Mouse (Mus musculus) embryonic fibroblast, embryonic 13.5 days (primary cell): Measurements from ENCODE around the gene Asprv1. TPM values are rescaled to one million over a fixed set of nuclear protein-coding genes. Genes with fewer than 3 reads are reported as not detected.
A peak's percentile ranks its signal among the peaks of the same experiment; 100 is the strongest.

Source experiments
- H3K27ac ChIP-seq: 2 replicates; pipeline ENCODE4 v1.5.1; 2012; ENCODE audit warnings: low read length, control low read depth, inconsistent platforms; ENCODE audit not compliant: insufficient read depth
- H3K4me1 ChIP-seq: 2 replicates; pipeline ENCODE4 v1.6.1; 2011; ENCODE audit warnings: low read length; ENCODE audit not compliant: control insufficient read depth, insufficient read depth
- H3K4me3 ChIP-seq: 2 replicates; pipeline ENCODE4 v1.5.1; 2011; ENCODE audit warnings: mild to moderate bottlenecking, control low read depth, low read length; ENCODE audit not compliant: insufficient read depth
- CTCF ChIP-seq: IDR thresholded peaks from 2 replicates; pipeline ENCODE4 v1.5.1; 2011; ENCODE audit warnings: mild to moderate bottlenecking, control low read depth, low read length, moderate library complexity, borderline replicate concordance; ENCODE audit not compliant: insufficient read depth
- POLR2A ChIP-seq: IDR thresholded peaks from 2 replicates; pipeline ENCODE4 v1.6.1; 2011; ENCODE audit warnings: low read depth, mild to moderate bottlenecking, control low read depth, low read length, moderate library complexity
- polyA plus RNA-seq: library from polyadenylated mRNA; stranded (reverse); fragments of >200 nt; gene quantifications from 2 replicates; pipeline ENCODE4 v1.2.4, GENCODE M21; 2011; ENCODE audit warnings: low read depth; ENCODE audit not compliant: missing spikeins, insufficient read length

Asprv1 gene
- polyA plus RNA-seq, 1 experiment = not detected

DNA sequence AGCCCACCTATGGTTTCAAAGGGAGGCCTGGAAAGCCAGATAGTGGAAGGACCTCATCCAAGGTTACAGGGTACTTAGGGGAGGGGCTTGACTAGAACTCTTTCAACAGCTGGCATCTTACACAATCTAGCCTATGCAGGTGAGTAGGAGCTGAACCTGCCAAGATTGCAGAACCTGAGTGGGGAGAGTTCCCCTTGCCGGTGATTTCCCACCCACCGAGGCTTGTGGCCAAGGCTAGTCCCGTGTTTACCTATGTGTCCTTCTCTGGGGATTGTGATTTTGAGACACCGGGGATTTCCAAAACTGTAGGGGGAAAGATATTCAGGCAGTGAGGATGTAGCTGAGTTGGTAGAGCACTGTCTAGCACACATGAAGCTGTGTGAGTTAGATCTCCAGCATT, 12.7 kb upstream of the Asprv1 start:
- Histone ChIP-seq H3K27ac (no peak overlapping the region), H3K4me1 (no peaks in the 10 kb centered on the region), H3K4me3 (no peak overlapping the region)
- TF ChIP-seq CTCF (no peak), POLR2A (no peak)

DNA sequence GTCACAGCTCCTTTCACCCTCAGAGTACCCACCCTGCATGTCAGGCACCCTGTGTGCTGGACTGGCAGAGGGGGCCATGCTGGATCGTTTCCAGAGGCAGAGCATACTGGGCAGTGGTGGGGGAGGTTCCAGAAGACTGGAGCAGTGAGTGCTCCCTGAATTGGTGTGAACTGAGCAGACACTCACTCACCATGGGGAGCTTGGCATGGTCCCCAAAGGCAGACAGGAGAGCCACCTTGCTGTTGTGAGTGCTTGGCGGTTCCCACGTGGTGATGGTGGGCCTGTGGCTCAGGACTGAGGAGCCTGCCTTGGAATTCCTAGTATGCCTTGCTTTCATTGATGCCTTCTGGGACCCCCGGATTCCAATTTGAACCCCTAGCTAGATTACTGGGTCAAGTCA, 4.8 kb upstream of the Asprv1 start:
- TF ChIP-seq POLR2A = no peak
- no peak for TF ChIP-seq CTCF
- no peaks in the 10 kb centered on the region; the same call in 1 of the 2 replicates for H3K4me1 ChIP-seq
- no peak overlapping the region for H3K27ac ChIP-seq
- H3K4me3 ChIP-seq = no peak overlapping the region

DNA sequence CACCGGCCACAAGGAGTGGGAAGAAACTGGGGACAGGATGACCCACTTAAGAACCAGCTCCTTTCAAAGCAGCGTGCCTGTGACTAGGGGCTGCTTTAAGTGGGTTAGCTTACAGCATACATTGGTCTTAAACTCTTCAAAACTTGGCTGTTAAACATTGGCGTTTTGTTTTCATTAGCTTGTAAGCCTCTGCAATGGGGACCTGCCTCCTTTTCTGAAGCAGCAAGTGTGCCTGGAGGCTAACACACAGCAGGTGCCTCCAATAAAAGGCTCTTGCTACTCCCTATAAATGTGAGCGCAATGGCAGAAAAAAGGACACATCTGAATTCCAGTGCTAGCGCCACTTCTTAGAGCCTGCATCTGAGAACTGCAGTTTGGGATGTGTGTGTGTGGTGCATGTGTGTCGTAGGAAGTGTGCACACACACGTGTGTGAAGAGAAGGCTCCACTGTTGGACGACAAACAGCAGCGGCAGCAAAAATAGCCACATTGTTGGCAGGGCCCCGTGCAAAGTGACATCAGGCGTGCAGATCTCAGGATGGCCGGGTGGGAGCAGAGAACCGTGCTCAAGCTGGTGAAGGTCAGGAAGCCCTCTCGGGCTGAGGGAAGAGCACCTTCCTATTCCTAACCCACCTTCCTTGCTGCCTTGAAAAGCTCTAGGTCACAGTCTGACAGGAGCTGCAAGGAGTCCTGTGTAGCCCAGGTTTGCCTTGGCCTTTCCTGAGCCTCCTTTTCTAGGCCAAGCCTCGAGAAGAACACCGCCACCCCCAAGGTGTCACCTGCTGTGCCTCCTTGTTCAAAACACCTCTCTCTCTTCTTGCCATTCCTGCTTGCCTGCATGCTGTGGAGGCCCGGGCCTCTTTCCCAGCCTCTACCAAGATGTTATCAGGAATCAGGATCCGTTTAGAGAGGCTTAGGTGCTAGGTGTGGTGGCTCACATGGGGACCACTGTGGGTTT, 3.6 kb upstream of the Asprv1 start:
- TF ChIP-seq POLR2A = no peak
- no peak for TF ChIP-seq CTCF
- Histone ChIP-seq H3K4me1 (no peaks in the 10 kb centered on the region; the same call in 1 of the 2 replicates), H3K27ac (no peak overlapping the region), H3K4me3 (no peak overlapping the region)

DNA sequence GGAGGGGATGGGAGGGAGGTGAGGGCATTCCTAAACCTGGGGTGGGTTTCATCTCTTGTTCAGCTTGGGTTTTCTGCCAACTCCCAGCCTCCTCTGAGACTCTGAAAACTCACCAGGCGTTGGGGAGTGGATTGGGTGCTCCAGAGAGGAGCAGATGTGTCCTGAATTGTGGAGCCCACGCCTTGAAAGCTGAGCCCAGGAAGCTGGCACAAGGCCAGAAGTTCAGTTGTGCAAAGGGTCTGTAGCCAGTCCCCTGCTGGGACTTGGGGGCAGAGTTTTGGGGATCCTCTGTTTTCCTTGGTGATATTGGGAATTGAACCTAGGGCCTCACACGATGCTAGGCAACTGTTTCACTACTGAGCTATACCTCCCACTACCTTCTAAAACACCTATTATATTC, 2.2 kb downstream of the Asprv1 start:
- no peak overlapping the region for H3K27ac ChIP-seq
- TF ChIP-seq POLR2A (no peak), CTCF (no peak)
- no peaks in the 10 kb centered on the region; the same call in 1 of the 2 replicates for H3K4me1 ChIP-seq
- no peak overlapping the region for H3K4me3 ChIP-seq

DNA sequence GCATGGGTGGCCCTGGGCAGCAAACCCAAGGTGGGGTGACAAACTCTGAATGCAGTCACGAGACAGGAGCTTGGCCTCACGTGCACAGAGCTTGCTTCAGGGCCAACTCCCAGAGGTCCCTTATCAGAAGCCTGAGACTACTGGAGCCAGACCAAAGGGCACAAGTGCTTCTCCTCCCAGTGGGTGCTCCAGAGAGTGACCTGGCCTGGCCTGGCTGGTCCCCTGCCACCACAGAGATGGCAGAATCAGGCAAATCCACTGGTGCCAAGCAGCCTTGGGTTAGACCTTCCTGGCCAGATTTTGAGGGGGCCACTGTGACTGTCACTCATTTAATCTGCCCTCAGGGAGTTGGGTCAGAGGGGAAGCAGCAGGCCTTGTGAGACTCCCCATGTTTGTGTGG, 8.5 kb downstream of the Asprv1 start:
- no peak overlapping the region for H3K27ac ChIP-seq
- H3K4me1 ChIP-seq = no peaks in the 10 kb centered on the region
- H3K4me3 ChIP-seq = no peak overlapping the region
- TF ChIP-seq CTCF (no peak), POLR2A (no peak)

DNA sequence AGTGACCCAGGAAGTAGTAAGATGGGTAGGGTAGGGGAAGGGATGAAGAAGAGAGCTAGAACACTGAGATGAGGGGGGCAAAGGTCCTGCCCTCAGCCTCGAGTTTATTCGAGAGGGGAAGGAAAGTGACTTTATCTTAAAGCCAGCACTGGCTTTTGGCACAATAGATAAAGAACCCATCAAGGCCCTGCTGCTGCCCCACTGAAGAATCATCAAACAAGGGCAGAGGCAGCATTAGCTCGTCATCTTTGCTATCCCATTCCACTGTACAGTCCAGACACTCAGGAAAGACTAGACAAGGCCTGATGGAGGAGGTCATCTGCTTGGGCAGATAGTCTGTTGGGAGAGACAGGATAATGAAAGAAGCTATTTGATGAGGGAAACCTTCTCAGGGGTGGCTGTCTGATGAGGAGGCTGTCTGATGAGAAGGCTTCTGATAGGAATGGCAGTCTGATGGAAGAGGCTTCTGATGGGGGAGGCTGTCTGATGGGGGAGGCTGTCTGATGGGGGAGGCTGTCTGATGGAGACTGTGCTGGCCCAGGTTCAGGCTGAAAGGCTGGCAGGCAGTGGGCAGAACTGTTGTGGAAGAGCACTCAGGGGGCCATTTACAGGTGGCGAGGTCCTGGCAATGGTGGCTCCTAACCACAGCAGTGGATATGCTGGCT, 9.3 kb downstream of the Asprv1 start:
- TF ChIP-seq CTCF = no peak
- Histone ChIP-seq H3K27ac (0 out of 2 replicates have a peak overlapping the region, but pooled peaks have one; percentile 20), H3K4me1 (no peaks in the 10 kb centered on the region), H3K4me3 (no peak overlapping the region)

DNA sequence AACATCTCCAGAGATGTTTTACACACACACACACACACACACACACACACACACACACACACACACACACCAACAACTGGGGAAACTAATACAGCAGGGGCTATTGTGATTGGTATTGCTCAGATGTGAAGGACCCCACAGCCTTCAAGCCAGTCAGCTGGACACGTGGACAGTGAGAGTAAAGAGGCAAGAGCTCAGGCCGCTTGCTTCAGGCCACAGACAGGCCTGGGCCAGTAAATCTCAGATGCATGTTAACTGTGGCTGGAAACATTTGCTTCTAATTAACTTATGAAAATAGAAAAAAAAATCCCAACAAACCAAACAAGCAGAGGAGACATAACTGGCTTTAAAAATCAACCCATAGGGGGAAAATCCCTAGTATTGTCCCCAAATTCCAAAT, 9.9 kb downstream of the Asprv1 start:
- Histone ChIP-seq H3K27ac (0 out of 2 replicates have a peak overlapping the region, but pooled peaks have one; percentile 20), H3K4me3 (no peak overlapping the region), H3K4me1 (no peaks in the 10 kb centered on the region)
- TF ChIP-seq CTCF (no peak), POLR2A (no peak)

DNA sequence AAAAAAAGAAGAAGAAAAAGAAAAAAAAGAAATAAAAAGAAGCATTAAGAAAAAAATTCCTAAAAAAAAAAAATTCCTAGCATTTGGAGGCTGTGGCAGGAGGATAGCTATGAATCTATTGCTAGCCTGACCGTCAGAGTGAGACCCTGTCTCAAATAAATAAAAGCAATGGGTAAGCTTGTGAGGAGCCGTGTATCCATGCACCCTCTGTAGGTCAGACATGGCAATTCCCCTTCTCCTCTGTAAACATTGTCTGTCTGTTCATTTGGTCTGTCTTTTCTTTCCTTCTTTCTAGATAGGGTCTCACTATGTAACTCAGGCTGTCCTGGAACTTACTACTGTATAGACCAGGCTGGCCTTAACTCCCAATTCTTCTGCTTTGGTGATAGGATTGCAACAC, 10.5 kb downstream of the Asprv1 start:
- H3K4me3 ChIP-seq = no peak overlapping the region
- no peak overlapping the region for H3K27ac ChIP-seq
- TF ChIP-seq CTCF (0 out of 2 replicates have a peak, but pooled peaks have one; percentile 25), POLR2A (no peak)
- H3K4me1 ChIP-seq = no peaks in the 10 kb centered on the region

DNA sequence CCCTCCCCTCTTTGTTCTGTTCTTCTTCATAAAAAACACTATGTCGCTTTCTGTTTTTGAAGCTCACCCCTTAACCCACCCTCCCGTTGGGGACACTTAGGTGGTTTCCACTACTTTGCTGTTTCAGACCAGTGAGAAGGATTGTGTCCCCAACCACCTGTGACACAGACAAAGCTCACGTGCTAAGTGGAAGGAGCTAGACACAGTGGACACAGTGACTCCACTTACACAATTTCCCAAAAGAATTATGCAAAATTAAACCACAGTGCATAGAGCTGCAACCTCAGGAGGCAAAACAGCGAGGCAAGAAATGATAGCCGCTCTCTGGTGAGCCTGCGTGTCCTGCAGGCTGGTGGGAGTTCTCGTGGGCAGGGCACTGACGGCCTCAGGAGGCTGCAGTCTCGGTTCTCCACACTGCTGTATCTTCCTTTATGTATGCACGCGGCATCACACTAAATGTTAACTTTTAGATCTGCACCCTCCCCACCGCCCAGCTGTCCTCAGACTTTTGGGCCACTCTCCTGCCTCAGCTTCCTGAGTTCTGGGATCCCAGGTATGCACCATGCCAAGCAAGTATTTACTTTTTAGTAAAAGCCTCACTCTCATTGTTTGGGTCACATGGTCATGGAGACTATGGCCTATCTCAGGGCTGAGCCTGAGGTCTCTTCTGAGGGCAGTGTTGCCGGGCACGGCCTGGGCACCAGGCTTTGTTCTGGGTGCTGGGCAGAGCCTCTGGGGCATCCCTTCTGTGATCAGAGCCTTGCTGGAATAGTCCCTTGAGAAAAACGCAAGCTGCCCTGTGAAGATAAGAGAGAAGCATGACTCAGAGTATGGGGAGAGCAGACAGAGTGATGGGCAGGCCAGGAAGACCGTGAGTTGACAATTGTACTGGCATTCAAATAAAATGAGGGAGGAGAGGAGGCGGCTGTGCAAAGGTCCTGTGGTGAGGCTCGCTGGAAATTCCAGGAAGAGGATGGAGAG, 11.5 kb downstream of the Asprv1 start:
- no peak overlapping the region for H3K27ac ChIP-seq
- TF ChIP-seq CTCF (no peak), POLR2A (no peak)
- no peaks in the 10 kb centered on the region for H3K4me1 ChIP-seq
- H3K4me3 ChIP-seq = no peak overlapping the region

DNA sequence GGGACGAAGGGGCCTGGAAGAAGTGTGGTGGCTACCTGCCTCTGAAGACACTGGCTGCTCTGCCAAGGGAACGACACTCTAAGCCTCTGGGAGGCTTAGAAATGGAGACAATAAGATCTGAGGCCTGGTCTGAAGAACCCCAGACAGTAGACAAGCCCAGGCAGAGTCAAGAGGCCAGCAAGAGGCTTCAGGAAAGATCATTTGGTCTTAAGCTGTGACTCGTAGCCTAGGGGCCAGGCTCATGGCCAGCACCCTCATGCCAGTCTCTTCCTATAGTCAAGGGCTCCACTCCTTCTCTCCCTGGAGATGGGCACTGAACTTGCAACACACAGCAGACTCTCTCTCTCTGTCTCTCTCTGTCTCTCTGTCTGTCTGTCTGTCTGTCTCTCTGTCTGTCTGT, 12.2 kb downstream of the Asprv1 start:
- Histone ChIP-seq H3K4me1 (no peaks in the 10 kb centered on the region), H3K4me3 (no peak overlapping the region), H3K27ac (no peak overlapping the region)
- TF ChIP-seq CTCF (no peak), POLR2A (no peak)
